Mouse (Mus musculus): ENCODE data around the gene Rrh. TPM values are rescaled to one million over a fixed set of nuclear protein-coding genes. Genes with fewer than 3 reads are reported as not detected.
A peak's percentile ranks its signal among the peaks of the same experiment; 100 is the strongest.

The Rrh gene
- total RNA-seq (2021), result not detected
- long read RNA-seq, experiment 1, result 0 reads
- long read RNA-seq, experiment 2, result 0 reads

DNA sequence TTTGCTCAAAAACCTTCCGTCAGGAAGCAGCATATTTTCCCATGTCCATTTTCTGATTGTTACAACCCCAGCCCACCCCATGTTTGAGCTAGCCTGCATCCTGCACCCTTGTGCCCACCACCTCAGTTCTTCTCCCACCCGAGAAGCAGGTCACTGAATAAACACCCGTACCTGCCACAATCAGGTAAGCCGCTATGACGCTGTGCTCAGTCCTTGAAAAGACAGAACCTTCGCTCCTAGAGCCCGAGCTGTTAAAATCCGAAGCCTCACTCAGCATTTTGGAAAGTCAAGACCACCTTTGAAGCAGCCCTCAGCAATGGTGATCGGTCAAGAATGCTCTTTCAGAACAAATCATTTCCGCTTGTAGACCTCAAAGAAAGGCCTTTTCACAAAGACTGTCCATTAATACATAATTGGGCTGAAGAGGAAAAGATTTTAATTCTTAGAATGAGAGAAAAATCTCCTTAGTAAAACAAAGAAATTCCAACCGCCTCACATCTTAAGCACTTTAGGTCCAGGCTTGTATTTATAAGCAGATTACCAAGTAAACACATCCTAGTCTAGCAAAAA is at the start of gene Rrh:
Rrh (minus strand) TSS at position 382 of the 570 bp plus-strand sequence.
- no peak for DNase-seq

GRCm38 (mm10) chr3:129863698-129864097 is 41.3 kb upstream of the Rrh start:
- peak; percentile 74 to 76 for DNase-seq

DNA sequence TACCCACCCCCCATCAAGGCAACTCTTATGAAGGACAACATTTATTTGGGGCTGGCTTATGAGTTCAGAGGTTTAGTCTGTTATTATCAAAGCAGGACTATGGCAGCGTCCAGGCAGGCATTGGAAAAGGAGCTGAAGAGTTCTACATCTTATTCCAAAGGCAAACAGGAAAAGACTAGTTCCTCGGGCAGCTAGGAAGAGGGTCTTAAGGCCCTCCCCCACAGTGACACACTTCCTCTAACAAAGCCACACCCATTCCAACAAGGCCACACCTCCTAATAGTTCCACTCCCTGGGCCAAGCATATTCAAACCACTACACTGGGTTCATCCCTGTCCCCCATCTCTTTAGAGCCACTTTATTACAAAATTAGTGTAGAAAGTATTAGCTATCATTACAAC is 40.2 kb upstream of the Rrh start:
- DNase-seq, result no peak

GRCm38 (mm10) chr3:129846846-129847245 is 24.5 kb upstream of the Rrh start:
- DNase-seq, result no peak

- no peak for DNase-seq
Observed at GRCm38 (mm10) chr3:129845868-129846267, 23.5 kb upstream of the Rrh start.

- DNase-seq, result no peak
Observed at GRCm38 (mm10) chr3:129838017-129838416, 15.6 kb upstream of the Rrh start.

DNA sequence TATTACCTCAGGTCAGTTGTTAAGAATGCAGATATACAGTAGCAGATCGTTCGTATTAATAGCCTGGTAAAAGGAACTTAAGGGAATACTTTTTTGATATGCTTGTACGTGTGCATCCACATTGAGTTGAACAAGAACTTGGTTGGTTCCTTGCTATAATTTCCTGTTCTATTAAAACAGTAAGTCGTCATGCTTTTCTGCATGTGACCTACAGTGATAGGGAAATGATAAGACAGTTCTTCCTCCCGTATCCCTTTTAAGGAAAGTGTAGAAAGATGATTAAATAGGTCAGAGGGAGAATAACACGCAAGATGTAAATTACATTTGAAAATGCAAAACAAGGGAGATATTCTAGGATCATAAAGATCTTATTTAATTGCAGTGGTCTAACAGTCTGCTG is 14.6 kb upstream of the Rrh start:
- DNase-seq, result no peak

DNA sequence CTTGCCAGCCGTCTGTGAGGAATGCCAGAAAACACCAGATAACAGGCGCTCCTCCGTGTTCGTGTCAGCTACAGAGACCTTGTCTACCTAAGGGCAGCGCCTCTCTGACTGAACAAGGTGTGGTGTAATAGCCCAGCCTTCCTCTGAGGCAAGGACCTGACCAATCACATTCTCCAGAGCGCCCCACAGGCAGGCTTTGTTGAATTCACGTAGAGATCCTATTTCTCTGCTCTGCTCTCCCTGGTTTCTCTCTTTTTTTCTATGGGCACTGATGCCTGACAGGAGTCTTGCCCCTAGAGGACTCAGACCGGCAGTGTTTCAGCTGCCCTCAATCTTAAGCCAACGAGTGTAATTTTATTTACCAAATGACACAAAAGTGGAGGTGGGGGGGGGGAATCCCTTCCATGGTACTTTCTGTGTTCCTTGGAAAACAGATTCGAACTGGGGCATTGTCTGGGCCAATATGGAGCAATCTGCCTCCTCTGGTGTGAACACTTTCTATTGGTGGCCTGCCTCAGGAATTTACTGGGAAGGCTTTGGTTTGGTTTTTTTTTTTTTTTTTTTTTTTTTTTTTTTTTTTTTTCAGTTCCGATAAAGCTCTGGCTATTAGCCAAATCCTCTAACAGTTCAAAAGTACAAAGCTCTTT is 13.8 kb upstream of the Rrh start:
- no peak for DNase-seq

GRCm38 (mm10) chr3:129835388-129835934 is 13.1 kb upstream of the Rrh start, which contains the start of gene Cfi:
Cfi (plus strand) TSS chr3:129835884.
- no peak for DNase-seq

DNA sequence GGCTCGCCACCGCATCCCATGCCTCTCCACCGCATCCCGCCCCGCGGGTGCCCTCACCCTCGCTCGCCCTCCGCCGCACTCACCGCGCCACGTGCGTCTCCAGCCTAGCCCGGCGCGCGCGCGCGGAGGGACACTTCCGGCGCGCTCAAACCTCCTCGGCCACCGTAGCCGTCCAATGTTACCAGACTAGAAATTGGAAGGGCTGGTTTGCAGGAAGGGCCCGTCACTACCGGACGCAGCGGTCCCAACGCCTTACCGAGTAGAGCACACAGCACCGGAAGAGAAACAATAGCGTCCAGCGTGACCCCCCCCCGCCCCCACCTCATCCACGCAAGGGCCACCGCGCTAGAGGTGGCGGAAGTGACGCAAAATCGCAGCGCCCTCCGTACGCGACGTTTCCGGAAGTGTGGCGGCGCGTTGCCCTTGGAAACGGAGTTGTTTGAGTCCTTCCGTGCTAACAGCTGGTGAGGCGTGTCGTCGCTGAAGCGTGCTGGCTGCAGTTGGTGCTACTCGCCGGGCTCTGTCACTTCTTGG is 8.7 kb upstream of the Rrh start, which contains the start of gene Gar1:
Gar1 (minus strand) TSS at position 362 of the 534 bp plus-strand sequence.
- DNase-seq, result peak; percentile 95

DNA sequence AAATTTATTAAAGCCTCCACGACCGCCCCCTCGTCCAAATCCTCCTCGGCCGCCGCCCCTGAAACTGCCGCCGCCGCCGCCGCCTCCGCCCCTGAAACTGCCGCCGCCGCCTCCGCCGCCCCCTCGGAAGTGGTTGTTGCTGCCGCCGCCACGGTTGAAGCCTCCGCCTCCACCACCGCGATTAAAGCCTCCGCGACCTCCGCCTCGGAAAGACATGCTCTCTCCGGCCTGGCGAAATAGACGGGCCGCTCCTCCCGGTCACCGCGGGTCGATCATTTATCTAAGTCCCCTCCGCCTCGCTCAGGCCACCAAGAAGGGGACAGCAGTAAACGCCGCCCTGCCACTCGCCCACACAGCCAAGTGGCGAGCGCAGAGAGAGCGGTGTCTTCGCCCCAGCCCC is 8.2 kb upstream of the Rrh start:
- DNase-seq, result peak; percentile 50 to 61

DNA sequence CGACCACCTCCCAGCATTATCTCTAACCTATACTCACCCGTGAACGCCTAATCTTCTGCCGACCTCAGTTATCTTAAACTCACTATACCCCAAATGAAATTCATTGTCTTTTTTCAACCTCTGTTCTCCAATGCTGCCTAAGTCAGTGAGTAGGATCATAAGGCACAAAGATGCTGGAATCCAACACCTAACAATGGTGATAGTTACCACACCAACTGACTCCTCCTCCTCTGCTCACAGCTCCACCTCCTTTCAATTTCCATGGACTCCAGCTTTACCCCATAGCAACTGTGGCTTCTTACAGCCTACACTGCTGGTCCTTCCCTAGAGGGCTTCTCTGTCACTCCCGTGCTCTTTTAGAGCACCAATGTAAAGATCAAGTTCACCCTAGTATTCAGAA is 5.3 kb upstream of the Rrh start:
- no peak for DNase-seq

- DNase-seq, result no peak
Observed at GRCm38 (mm10) chr3:129826691-129827090, 4.3 kb upstream of the Rrh start.

DNA sequence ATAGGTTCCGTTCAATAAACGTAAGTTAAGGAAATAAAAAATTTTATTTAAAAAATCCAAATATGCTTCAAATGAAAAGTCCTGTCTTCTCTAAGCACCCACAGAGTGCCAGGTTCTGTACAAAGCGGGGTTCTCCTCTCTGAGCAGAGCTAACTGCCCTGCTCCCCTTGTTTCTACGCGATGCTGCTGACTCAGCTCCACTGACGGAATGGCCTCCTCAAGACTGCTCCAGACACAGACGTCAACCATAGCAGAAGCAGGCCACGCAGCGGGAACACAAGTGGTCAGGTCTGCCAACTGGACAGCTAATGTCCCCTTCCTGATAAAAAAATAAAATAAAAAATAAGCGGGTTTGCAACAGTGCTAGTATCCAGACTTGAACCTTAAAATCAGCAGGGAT is 2.5 kb upstream of the Rrh start:
- no peak for DNase-seq

- DNase-seq, result peak in 1 of 2 experiments; percentile 15
Observed at GRCm38 (mm10) chr3:129824146-129824545, 1.8 kb upstream of the Rrh start.

DNA sequence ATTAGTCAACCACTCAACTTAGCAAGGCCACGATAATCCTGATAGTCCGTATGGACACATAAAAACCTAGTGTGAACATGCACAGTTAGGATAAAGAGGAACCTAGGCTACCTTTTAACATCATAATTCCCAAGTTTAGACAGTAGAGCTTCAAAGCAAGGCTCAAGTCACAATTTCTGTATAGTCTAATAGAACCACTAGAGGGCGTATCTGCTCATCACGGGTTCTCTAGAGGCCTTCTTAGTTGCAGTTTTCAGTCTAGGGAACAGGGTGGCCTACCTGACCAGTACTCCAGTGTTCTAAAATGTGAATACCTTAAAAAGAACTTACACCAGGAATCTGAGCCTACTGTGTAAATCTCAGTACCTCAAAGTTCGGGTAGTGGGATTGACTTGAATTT is 906 bp upstream of the Rrh start:
- DNase-seq, result no peak

- peak in 1 of 2 experiments; percentile 39 for DNase-seq
Observed at GRCm38 (mm10) chr3:129821736-129822135, 651 bp downstream of the Rrh start.

- DNase-seq, result no peak
Observed at GRCm38 (mm10) chr3:129820847-129821246, 1.5 kb downstream of the Rrh start.

GRCm38 (mm10) chr3:129803765-129804164 is 18.6 kb downstream of the Rrh start, which contains the start of gene Lrit3:
Lrit3 (minus strand) TSS chr3:129804030.
- DNase-seq, result no peak

- DNase-seq, result no peak
Observed at GRCm38 (mm10) chr3:129799011-129799410, 23.4 kb downstream of the Rrh start.

DNA sequence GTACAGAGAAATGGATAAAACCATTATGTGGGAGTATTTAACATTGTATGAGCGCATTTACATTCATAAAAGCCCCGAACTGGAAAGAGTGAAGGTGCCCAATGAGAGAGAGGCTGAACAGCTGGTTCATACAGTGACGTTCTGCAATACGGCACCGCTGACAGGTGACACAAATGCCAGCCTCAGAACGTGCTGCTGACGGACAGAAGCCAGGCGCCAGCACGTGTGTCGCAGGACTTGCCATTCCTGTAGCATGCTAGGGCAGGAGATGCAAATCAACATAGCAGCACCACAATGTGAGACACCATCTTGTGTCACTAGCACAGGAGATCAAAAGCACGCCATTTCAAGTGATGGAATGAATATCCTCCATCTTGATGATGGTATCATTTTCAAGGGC is 23.8 kb downstream of the Rrh start:
- DNase-seq, result no peak

DNA sequence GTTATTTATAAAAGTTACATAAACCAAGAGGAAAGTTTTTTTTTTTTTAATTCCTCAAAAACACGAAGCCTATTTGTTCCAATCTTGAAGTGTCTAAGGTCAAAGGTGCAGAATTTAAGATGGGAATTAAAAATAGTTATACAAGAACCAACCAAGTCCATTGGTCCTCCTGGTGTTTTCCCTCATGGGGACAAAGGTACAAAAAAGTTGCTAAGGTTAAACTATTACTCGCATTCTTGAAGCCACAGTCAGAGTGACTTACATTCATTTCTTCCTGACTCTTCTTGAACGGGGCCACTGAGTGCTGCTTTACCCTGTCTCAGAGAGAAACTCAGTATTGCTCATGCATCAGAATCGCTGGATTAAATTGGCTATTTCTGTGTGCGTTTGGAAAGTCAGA is 25.0 kb downstream of the Rrh start:
- DNase-seq, result no peak

DNA sequence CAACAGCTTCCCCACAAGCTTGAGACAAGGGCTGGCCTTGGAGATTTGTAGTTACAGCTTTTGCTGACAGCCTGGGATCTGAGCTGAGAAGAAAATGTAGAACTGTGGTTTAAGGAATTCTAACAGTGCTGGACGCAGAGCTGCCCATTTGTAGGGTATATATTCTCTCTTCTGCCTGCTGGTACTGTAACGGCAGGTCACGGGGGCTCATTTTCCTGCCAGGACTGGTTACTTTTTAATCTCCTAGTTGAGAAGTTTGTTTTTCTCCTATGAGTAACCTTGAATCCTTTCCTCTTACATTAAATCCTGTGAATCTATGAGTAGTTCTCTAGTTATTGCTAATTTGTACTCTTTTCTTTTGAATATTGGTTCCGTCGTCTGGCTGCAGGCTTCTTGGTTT is 28.6 kb downstream of the Rrh start:
- no peak for DNase-seq
